Mouse (Mus musculus) small intestine, adult 2 months (tissue): ENCODE data around the gene BC024978.

ENCODE experiments used
- CTCF ChIP-seq: fragments of 200-500 bp; IDR thresholded peaks from 2 replicates; pipeline ENCODE4 v1.5.1; 2012; ENCODE audit warnings: low read depth, mild to moderate bottlenecking, control low read depth, inconsistent platforms, low read length, moderate library complexity, mixed read lengths; ENCODE audit not compliant: insufficient replicate concordance, insufficient read length; ENCODE audit errors: extremely low read depth
- POLR2A ChIP-seq: fragments of 200-500 bp; IDR thresholded peaks from 2 replicates; pipeline ENCODE4 v1.6.1; 2012; ENCODE audit warnings: low read depth, mild to moderate bottlenecking, control low read depth, inconsistent platforms, low read length, moderate library complexity

DNA sequence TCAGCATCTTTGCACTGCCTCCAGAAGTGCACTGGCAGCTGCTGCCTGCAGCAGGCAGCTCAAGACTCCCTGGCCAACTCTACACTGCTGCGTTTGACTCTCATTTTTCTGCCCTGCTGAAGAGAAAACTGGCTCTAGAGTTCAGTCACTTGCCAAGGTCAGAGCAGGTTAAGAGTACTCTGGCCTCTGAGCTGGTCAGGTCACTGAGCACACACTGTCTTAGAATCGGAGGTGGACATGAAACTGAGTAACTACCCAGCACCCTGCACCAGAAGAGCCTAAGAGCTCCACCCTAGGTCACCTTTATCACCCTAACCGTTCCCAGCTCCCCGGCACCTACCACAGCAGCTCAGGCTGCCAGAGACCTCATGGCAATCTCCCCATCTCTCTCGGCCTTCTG lies 9.6 kb upstream of the BC024978 start:
- TF ChIP-seq CTCF (no peak), POLR2A (no peak)
